Mouse (Mus musculus) stomach, postnatal 0 days (tissue): ENCODE data around the gene 3110009E18Rik. TPM values are rescaled to one million over a fixed set of nuclear protein-coding genes. Genes with fewer than 3 reads are reported as not detected.

ENCODE experiments used
- ATAC-seq: fragments of 200-750 bp; cut with Nextera tagmentation; 2 replicates; pipeline ENCODE4 v1.8.0; 2017; ENCODE audit not compliant: low FRiP score, low TSS enrichment
- DNase-seq: peaks from one replicate; pipeline ENCODE4 v3.0.0-alpha.2; 2016; ENCODE audit warnings: low spot score
- H3K27ac ChIP-seq: fragments of 300-500 bp; sonication (generic); replicated peaks from 2 replicates; pipeline ENCODE4 v1.5.1; 2014; ENCODE audit warnings: mild to moderate bottlenecking, control low read depth
- H3K27me3 ChIP-seq: fragments of 300-500 bp; sonication (generic); 2 replicates; pipeline ENCODE4 v1.6.1; 2014; ENCODE audit warnings: low read length; ENCODE audit not compliant: control insufficient read depth, insufficient read depth
- H3K36me3 ChIP-seq: fragments of 300-500 bp; sonication (generic); 2 replicates; pipeline ENCODE4 v1.6.1; 2014; ENCODE audit warnings: low read length, mixed read lengths; ENCODE audit not compliant: control insufficient read depth, insufficient read depth
- H3K4me1 ChIP-seq: fragments of 300-500 bp; sonication (generic); replicated peaks from 2 replicates; pipeline ENCODE4 v1.6.1; 2014; ENCODE audit warnings: antibody characterized with exemption; ENCODE audit not compliant: control insufficient read depth, insufficient read depth
- H3K4me2 ChIP-seq: fragments of 300-500 bp; sonication (generic); replicated peaks from 2 replicates; pipeline ENCODE4 v1.6.1; 2014; ENCODE audit warnings: low read depth, mild to moderate bottlenecking, control low read depth, moderate library complexity
- H3K4me3 ChIP-seq: fragments of 300-500 bp; sonication (generic); 2 replicates; pipeline ENCODE4 v1.5.1; 2014; ENCODE audit warnings: low read depth, low read length, control low read depth
- H3K9ac ChIP-seq: fragments of 300-500 bp; sonication (generic); 2 replicates; pipeline ENCODE4 v1.6.1; 2014; ENCODE audit warnings: mild to moderate bottlenecking, low read length, control low read depth, mixed read lengths
- H3K9me3 ChIP-seq: fragments of 300-500 bp; sonication (generic); 2 replicates; pipeline ENCODE4 v1.6.1; 2016; ENCODE audit warnings: low read length; ENCODE audit not compliant: control insufficient read depth
- CTCF ChIP-seq: IDR thresholded peaks from 2 replicates; pipeline ENCODE4 v1.5.1; 2016; ENCODE audit warnings: antibody characterized with exemption, low read depth, mild to moderate bottlenecking, moderate library complexity
- EP300 ChIP-seq: optimal IDR thresholded peaks from 2 replicates; pipeline ENCODE3; 2016; ENCODE audit warnings: antibody characterized with exemption
- WGBS: fragments of 180-500 bp; shearing (Covaris S2); extraction: QIAGEN DNeasy Blood & Tissue Kit; methylation state at CpG from one replicate; pipeline ENCODE4 v1.1.7; 2014; 5-methylcytosine and 5-hydroxymethylcytosine counted together
- polyA plus RNA-seq: library from polyadenylated mRNA; unstranded; fragments of >200 nt; fragmentation: Nextera tagmentation; extraction: Ambion mirVana; gene quantifications from 2 replicates; pipeline ENCODE4 v1.2.1, GENCODE M21; 2015

Gene 3110009E18Rik
- polyA plus RNA-seq, 1 experiment from 2014 or later = 10.1 TPM

DNA sequence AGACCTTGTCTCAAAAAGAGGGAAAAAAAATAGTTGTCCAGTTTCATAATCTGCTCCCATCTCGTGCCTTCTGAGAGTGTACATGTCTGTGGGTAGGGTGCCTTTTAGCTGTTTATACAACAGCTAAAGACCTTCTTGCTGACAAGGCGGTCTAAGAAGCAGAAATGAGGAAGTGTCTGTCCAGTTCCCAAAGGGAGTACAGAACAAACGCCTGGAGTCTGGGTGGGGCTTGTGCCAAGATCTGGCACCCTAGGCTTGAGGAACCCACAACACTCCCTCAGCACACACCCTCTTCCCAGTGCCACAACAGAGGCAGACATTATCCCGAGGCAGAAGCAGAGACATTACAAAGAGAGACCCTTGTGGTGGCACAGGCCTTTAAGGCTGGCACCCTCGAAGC lies 45.5 kb upstream of the 3110009E18Rik start:
- H3K9me3 ChIP-seq = no peaks in the 10 kb centered on the region
- H3K27ac ChIP-seq = no peak overlapping the region
- WGBS = 45% methylated on average over 5 of the region's 5 CpGs
- H3K4me3 ChIP-seq = no peak overlapping the region
- no peak overlapping the region for H3K4me2 ChIP-seq
- H3K36me3 ChIP-seq = no peaks in the 10 kb centered on the region
- H3K27me3 ChIP-seq = no peaks in the 10 kb centered on the region
- H3K4me1 ChIP-seq = peaks cover 5% of the 10 kb centered on the region; the same call in 1 of the 2 replicates
- TF ChIP-seq EP300 = no peak
- TF ChIP-seq CTCF = no peak
- peak; percentile 39 for DNase-seq
- no peak overlapping the region for H3K9ac ChIP-seq
- ATAC-seq = peak; percentile 23; the same call in 1 of the 2 replicates

DNA sequence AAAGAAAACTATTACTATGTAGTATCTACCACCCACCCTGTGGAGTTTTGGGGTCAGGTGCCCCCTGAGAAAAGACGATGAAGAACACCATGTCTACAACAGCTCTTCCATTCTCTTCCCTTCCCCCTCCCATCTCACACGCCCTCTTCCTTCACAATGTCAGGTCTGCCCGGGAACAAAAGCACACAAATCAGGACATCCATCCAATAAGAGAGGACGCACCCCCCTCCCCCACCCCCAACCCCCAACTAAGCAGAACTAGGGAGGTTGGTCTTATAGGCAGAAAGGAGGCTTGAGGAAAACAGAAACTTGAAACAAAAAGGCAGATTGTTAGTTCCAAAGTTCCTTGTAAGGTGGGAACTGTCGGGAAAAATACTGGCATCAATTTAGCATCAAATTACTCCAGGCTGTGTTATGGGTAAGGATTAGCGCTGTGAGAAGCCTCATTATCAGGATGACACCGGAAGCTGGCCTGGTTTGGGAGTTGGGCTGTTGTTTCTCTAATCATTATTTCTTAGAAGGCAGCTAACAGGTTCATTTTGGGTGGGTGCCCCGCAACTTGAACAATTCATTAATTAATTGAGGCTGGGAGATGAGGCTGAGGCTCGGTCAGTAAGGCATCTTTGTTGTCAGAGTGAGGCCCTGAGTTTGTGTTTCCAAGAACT lies 43.1 kb upstream of the 3110009E18Rik start:
- ATAC-seq (no peak), DNase-seq (no peak)
- no peak overlapping the region for H3K27ac ChIP-seq
- TF ChIP-seq EP300 (no peak), CTCF (no peak)
- H3K4me2 ChIP-seq = no peak overlapping the region
- no peak overlapping the region for H3K9ac ChIP-seq
- H3K4me3 ChIP-seq = no peak overlapping the region
- no peaks in the 10 kb centered on the region for H3K27me3 ChIP-seq
- H3K9me3 ChIP-seq = no peaks in the 10 kb centered on the region
- WGBS = 28% methylated on average over 9 of the region's 9 CpGs
- H3K4me1 ChIP-seq = peaks cover 5% of the 10 kb centered on the region; the same call in 1 of the 2 replicates
- no peaks in the 10 kb centered on the region for H3K36me3 ChIP-seq

DNA sequence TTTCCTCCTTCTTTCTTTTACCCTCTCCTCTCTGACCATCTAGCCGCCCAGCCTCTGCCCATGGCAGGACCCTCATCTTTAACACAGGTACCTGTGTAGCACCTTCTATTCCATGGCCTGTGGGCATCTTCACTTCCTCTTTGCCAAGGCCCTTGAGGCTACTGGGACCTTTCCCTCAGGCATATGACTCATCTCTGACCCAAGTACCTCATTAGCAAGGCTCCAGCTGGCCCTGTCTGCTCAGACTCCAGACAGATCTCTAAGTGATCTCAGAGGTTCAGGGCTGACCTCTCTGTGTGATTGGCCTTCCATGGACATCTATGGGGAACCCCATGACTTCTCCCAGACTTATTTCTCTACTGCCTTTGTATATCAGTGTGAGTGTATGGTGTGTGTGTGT lies 40.4 kb upstream of the 3110009E18Rik start:
- H3K36me3 ChIP-seq = no peaks in the 10 kb centered on the region
- H3K27me3 ChIP-seq = no peaks in the 10 kb centered on the region
- H3K9me3 ChIP-seq = no peaks in the 10 kb centered on the region
- no peak overlapping the region for H3K4me3 ChIP-seq
- WGBS = 94% methylated on average over 1 of the region's 1 CpGs
- H3K4me2 ChIP-seq = no peak overlapping the region
- ATAC-seq (peak; percentile 11; the same call in 1 of the 2 replicates), DNase-seq (no peak)
- TF ChIP-seq EP300 (no peak), CTCF (no peak)
- no peak overlapping the region for H3K27ac ChIP-seq
- 0 out of 2 replicates have a peak, but pooled peaks cover 2% of the 10 kb centered on the region for H3K4me1 ChIP-seq
- H3K9ac ChIP-seq = no peak overlapping the region

DNA sequence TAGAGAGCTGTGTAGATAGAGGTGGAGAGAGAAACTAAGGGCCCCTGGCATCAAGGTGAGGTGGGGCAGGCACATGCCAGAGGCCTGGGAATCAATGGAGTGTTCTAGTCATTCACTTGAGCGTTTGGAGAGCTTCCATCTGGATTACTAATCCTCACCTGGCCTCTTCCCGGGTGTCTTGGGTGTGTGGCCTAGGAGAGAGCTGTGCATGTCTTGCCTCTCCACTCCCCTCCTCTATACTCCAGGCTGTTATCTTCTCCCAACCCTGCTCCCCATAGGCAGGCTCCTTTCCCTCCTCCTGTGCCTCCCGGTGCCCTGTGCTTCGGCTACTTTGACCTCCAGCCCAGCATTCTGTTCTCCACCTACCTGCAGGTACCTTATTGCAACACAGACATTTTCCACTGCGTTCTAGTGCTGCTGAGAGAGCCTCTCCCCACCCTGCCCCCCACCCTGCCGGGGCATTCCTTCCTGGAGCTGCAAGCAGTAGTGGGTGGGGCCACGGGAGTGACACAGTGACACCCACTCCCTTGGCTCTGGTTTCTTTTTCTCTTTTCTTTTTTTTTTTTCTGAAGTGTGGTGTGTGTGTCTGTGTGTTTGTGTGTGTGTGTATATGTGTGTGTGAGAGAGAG lies 37.9 kb upstream of the 3110009E18Rik start:
- DNase-seq = peak; percentile 89
- H3K4me1 ChIP-seq = 0 out of 2 replicates have a peak, but pooled peaks cover 2% of the 10 kb centered on the region
- peak overlapping the region; percentile 65 for H3K27ac ChIP-seq
- H3K9ac ChIP-seq = no peak overlapping the region
- WGBS = 16% methylated on average over 7 of the region's 7 CpGs
- H3K36me3 ChIP-seq = no peaks in the 10 kb centered on the region
- TF ChIP-seq CTCF = no peak
- TF ChIP-seq EP300 = no peak
- no peaks in the 10 kb centered on the region for H3K9me3 ChIP-seq
- ATAC-seq = peak; percentile 78
- H3K4me2 ChIP-seq = no peak overlapping the region
- no peaks in the 10 kb centered on the region for H3K27me3 ChIP-seq
- no peak overlapping the region for H3K4me3 ChIP-seq

DNA sequence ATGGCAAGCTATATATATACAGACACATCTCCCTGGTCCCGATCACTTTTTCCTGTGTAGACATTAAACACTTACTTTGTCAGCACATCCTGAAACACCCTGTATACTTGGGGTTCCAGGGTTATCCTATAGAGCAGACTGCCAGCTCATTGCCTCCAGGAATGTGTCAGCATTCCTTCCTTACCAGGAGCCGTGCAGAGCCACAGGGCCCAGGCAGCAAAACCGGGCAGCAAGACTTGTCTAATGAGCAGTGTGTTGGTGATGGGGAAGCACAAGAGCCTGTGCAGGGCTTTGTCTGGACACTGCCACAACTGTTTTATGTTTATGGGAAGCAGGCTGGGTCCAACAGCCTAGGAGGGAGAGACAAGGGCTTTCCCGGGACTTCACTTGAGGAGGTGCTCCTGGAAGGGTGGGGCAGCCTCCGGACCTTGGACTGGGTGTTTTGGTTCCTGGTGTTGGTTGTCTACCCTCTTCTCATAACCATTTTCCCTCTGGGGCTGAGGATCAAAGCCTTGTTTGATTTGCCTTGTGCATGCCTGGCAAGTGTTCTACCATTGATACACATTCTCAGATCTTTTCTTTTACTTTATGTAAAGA lies 37.0 kb upstream of the 3110009E18Rik start:
- WGBS = 32% methylated on average over 5 of the region's 5 CpGs
- H3K9ac ChIP-seq = no peak overlapping the region
- no peaks in the 10 kb centered on the region for H3K36me3 ChIP-seq
- TF ChIP-seq EP300 = no peak
- TF ChIP-seq CTCF = no peak
- H3K4me2 ChIP-seq = no peak overlapping the region
- no peaks in the 10 kb centered on the region for H3K9me3 ChIP-seq
- H3K4me3 ChIP-seq = no peak overlapping the region
- peak; percentile 78 for ATAC-seq
- 0 out of 2 replicates have a peak, but pooled peaks cover 2% of the 10 kb centered on the region for H3K4me1 ChIP-seq
- peak; percentile 67 for DNase-seq
- H3K27ac ChIP-seq = peak overlapping the region; percentile 74
- H3K27me3 ChIP-seq = no peaks in the 10 kb centered on the region
